Mouse (Mus musculus) thymus, adult 2 months (tissue): Measurements from ENCODE around the gene C5ar1.

Experiments
- CTCF ChIP-seq: fragments of 200-500 bp; IDR thresholded peaks from 2 replicates; pipeline ENCODE4 v1.5.1; 2012; ENCODE audit warnings: mild to moderate bottlenecking, control low read depth, low read length, moderate library complexity, borderline replicate concordance; ENCODE audit not compliant: control insufficient read depth, poor library complexity, insufficient read depth; ENCODE audit errors: extremely low read depth
- POLR2A ChIP-seq: fragments of 200-500 bp; IDR thresholded peaks from 2 replicates; pipeline ENCODE4 v1.6.1; 2012; ENCODE audit warnings: mild to moderate bottlenecking, low read length, control low read depth, moderate library complexity; ENCODE audit not compliant: control insufficient read depth, poor library complexity, insufficient read depth; ENCODE audit errors: extremely low read depth

DNA sequence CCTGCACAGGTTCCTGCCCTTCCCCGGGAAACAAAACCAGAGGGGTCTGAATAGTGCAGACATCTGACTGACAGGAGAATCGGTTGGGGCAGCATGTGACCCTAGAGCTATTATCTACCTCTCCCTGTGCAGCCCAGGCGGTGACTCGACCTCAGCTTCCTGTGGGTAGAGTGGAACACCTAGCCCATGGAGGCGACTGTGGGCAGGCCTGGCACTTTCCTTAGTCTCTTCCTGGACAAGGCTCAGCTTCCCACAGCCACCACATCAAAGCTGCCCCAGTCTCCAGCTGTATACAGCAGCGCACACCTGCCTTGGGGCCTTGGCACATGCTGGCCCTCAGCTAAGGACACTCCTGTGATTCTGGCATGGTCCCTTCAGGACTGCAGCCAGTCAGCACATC is 58.2 kb downstream of the C5ar1 start:
- TF ChIP-seq CTCF (no peak), POLR2A (no peak)
